Mouse (Mus musculus) frontal cortex, postnatal 25 days (tissue): ENCODE results near the gene Mob4.

Source experiments
- DNase-seq, 2 experiments: peaks; one replicate each; pipeline ENCODE4 v3.0.0; 2022; ENCODE audit warnings: low spot score in 2 of 2

Gene Mob4

GRCm38 (mm10) chr1:55131424-55132014 is 488 bp downstream of the Mob4 start:
- peak in 1 of 2 experiments; percentile 22 for DNase-seq

GRCm38 (mm10) chr1:55132308-55132707 is 1.3 kb downstream of the Mob4 start:
- DNase-seq: no peak

DNA sequence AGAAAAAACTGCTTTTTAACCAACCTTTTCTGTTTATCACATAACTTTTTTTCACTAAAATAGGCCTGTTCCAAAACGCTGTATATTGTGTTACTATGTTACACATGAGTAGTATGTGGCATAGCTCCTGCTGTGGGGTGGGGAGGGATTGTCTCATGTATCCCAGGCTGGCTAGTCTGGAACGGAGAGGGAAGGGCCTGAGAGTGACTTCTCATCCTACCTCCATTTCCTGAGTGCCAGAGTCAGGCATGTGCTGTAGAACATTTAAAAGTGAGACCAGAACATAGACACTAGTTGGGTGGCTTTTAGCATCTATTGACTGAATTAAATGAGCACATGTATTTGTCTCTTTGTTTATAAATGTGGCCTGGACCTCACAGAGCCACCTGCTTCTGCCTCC is 2.1 kb downstream of the Mob4 start:
- no peak for DNase-seq

GRCm38 (mm10) chr1:55134301-55134700 is 3.3 kb downstream of the Mob4 start:
- DNase-seq: no peak

- no peak for DNase-seq
Observed at GRCm38 (mm10) chr1:55135846-55136245, 4.8 kb downstream of the Mob4 start.

DNA sequence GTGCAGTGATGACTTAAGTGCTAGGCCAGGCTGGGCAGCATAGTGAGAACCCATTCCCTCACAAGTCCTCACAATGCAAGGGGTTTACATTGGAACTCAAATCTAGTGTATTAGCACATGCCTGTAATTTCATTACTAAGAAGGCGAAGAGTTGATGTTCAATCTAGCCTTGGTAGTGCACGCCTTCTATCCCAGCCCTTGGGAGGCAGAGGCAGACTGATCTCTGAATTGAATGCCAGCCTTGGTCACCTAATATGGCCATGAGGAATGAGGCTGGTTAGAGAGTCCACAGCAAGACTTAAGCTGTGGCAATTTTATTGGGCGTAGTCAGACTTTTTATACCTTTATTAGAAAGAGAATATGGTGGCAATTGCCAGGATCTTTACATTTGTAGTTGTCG is 13.3 kb downstream of the Mob4 start:
- no peak for DNase-seq

DNA sequence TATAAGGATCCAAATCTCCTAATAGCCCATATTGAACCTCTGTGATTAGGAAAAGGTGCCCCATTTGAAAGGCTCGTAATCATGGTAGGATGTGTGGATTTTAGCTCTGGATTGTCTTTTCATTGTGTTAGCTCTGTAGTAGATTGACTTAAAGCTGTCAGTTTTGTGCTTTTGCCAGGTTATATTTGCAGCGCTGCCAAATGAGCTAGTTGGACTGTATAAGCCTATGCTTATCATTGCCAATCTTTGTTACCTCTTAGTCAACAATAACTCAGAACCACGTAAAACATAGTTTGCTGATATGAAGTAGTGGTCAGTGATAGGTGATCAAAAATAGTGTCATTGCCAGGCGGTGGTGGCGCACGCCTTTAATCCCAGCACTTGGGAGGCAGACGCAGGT is 14.5 kb downstream of the Mob4 start:
- no peak for DNase-seq

DNA sequence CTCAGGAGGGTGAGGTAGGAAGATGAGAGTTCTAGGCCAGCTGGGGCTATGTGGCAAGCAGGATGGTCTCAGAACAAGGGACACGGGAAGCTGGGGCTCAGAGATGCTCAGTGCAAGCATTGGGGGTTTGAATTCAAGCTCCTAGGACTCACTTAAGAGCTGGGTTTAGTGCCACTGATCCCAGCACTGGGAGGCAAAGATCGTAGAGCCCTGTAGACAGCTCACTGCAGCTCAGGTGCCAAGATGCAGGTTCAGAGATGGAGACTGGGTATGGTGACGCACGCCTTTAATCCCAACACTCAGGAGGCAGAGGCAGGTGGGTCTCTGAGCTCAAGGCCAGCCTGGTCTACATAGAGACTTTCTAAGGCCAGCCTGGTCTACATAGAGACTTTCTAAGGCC is 26.3 kb downstream of the Mob4 start:
- no peak for DNase-seq

GRCm38 (mm10) chr1:55158211-55158610 is 27.2 kb downstream of the Mob4 start:
- DNase-seq: no peak

DNA sequence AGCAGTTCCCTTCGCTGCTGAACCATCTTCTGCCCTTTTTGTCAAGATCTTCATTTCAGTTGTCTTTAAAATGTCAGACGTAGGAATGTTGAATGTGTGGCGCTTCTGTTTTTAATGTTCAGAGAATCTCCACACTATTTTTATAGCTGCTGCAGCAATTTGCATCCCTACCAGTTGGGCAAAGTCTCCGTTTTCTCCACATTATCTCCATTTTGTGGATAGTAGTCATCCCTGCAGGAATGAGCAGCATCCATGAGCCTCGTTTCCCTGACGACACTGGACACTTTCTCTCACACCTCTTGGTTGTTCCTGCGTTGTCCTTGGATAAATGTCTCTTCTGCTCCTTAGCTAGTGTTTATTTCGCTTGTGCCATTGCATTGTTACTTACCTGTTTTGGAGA is 27.8 kb downstream of the Mob4 start:
- DNase-seq: no peak

DNA sequence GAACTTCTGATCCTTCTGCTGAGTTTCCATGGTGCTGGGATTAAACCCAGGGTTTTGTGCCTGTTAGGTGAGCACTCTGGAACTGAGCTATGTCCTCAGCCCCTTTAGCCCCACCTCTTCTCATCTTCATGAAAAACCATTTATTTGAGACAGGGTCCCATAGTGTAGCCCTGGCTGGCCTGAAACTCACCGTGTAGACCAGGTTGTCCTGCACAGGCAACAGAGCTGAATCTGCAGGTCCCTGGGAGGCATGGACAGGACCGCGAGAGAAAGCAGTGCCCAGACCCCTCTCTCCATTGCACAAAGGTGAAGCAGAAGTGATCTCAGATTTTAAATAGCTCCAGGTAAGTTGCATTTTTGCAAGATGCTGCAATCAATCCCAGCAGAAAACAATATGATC is 29.2 kb downstream of the Mob4 start:
- no peak for DNase-seq

GRCm38 (mm10) chr1:55160831-55161638 is 30.0 kb downstream of the Mob4 start:
- peak in 1 of 2 experiments; percentile 32 for DNase-seq

DNA sequence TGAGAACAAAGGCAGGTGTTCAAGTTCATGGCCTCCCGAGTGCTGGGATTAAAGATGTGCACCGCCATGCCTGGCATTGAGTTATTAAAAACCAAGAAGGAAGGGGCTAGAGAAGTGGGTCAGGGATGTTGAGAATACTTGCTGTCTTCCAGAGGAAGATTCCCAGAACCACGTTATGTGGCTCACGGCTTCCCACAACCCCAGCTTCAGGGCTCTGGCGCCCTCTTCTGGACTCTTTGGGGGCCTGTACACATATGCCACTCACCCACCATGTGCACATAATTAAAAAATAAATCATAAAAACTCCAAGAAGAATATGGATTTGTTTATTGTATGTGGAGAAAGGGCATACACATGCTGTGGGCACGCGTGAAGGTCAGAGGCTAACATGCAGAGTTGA is 30.9 kb downstream of the Mob4 start:
- no peak for DNase-seq

DNA sequence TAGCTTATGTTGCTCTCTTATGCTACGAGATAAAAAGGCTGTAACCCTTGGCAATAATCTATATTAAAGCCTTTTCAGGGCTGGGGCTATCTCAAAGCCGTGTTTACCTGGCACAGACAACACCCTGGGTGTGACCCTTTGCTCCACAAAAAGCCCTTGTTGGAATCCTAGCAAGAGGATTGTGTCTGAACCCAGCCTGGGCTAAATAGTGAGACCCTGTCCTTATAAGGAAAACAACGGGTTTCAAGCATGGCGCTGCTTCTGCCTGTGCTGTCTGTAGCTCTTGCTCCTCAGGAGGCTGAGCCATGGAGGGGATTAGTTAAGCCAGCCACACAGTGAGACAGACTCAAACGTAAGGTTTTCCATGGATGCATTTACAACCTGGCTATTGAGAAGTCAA is 31.8 kb downstream of the Mob4 start:
- DNase-seq: no peak

DNA sequence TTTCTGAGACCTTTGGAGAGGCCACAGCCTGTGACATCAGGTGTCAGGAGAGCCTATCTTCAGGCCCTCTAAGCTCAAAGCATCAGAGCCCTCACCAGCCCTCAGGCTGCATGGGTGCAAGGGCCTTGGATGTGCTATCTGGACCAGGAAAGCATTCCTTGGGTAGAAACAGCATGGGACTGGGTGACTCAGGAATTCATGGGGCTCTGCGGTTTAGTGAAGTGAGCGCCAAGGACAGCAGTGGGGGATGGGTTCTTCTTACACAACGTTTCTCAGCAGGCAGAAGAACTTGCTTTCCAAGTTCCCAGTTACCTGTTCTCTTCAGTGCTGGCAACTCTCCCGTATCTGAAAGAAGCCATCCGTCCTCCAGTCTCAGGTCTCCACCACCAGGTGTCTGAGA is 33.0 kb downstream of the Mob4 start:
- DNase-seq: no peak

GRCm38 (mm10) chr1:55167560-55167959 is 36.5 kb downstream of the Mob4 start:
- no peak for DNase-seq

GRCm38 (mm10) chr1:55168591-55168990 is 37.6 kb downstream of the Mob4 start:
- DNase-seq: no peak

DNA sequence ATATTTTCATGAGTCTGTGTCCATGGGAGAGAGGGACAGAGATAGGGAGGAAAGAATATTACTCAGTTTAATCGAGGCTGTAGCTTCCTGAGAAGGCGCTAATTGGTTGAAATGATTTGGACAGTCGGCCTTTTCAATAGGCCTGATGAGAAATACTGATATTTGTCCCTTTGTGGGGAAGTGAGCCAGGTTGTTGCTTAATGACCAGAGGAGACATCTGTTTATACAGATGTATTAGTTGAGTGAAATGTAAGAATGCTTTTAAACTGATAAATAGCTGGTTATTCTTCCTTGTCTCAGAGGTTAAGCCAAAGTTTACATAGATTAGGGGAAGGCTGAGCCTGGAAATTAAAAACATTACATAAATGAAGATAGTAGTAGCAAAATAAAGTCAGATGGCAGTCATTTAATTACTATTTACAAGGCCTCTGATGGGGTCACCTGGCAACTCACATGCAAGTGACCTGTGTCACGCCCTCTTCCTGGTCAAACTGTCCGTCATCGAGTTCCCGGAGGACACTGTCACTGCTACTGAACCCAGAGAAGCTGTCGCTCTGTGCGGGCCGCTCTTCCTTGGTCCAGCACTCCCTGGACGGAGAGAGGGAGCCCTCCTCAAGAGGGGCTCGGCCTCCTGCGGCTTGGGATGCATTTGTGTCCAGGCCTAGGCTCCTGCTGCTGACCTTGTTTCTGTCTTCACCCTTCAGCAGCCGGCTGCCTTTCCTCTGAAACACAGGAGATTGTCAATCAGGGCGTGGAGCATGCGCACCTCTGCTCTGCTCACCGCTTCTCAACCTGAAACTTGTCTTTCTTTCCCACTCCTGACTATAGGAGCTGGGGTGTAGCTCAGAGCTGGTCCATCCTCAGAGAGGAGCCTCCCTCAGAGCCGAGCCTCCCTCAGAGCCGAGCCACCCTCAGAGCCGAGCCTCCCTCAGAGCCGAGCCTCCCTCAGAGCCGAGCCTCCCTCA is 40.6 kb downstream of the Mob4 start:
- DNase-seq: no peak

DNA sequence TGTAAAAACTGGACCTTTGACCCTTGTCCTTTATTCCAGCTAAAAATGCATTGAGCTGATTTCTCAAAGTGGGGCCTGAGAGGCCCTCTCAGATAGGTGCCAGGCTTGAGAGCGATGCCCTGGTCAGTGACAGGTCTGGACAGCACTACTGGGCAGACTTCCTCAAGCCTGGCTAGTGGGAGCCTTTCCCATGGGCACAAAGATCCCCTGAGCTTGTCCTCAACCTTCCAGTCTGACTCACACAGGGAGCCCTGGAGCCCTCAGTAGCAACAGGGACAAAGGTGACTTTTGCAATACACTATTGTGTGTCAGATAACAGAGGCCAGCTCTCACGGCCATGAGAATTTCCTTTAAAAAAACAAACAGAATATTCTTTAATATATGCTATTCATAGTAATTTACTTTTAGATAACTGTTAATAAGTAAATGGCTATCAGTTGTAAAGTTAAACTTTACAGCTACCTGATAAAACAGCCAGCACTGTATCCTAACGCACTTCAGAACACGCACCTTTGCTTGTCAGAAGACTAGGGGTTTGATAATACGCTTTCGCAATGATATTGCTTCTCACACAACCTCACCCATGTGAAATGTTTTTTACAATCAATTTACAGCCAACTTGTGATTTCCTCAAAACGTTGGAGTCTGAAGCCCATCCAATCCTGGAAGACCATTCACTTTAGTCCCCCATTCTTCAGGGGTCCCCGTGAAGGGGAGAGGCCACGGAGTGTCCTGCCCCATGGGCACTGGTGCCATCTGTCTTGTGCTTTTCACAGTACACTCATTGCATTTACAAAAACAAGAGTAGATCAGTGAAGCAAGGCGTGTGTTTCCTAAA is 42.9 kb downstream of the Mob4 start:
- DNase-seq: no peak

GRCm38 (mm10) chr1:55174558-55175034 is 43.6 kb downstream of the Mob4 start:
- DNase-seq: no peak

DNA sequence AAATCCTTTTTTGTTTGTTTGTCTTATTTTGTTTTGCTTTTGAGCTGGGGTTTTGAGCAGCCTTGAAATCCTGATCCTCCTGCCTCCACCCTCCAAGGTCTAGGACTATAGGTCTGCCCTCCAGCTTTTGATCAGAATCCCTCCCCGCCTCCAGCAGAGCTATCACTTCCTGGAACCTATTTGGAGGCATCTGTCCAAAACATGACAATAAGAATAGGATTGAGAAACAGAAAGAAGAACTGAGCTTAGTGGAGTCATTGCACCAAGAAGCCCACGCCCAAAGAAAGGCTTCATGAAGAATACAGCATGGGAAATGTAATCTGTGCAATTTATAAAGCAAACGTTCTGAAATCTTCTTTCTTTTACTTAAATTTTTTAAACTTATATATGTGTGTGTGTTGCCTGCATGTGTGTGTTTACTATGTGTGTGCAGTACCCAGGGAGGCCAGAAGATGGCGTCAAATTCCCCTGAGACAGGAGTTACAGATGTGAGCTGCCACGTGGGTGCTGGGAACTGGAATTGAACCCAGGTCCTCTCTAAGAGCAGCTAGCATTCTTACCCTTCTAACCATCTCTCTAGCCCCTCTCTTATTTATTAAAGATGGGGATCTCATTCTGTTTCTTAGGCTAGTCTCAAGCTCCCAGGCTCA is 49.0 kb downstream of the Mob4 start:
- no peak for DNase-seq
